10 mouse cellular contexts compared by ENCODE assay signal in the genomic region with DNA sequence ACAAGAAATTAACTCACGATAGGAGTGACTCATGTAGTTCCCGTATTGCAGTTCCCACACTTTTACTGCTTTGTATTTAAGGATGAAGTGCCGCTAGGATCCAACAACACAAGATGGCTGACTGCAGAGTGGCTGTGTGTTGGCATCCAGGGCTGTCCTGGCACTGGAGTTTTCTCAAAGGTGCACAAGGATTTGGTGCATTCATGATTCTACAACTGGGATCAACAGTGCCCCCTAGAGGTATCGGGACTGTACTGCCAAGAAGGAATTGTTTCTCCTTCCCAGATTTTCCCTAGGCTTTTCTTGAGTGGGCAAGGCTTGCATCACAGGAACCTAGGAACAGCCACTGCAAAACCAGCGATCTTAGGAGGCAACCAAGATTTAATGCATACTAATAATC.
A peak's percentile ranks its signal among the peaks of the same experiment; 100 is the strongest.
DNase-seq lines count a peak whose midpoint lies in the region; ATAC-seq and TF ChIP-seq lines count a peak whose summit lies in the region.
"Had no signal": no experiment of that assay in that cellular context is flagged by ENCODE, and none has a peak within 500 bp of the region (broad histone marks: within the 10 kb centered on the region; RNA-seq: fewer than 3 reads in every experiment).

No protein-coding gene starts in this region.

- no peak overlapping the region for H3K27ac ChIP-seq in heart, adult 2 months
- no peak overlapping the region for H3K27ac ChIP-seq in CH12.LX (ENCODE audit: insufficient read depth, low read depth)
- H3K27ac ChIP-seq in bone marrow, adult 2 months (ENCODE audit: control insufficient read depth, insufficient read depth, low read depth, low read length, poor library complexity): no peak overlapping the region
- 0 out of 2 replicates have a peak overlapping the region, but pooled peaks have one; percentile 10 for H3K27ac ChIP-seq in olfactory bulb, adult 2 months (ENCODE audit: insufficient read depth, low read depth, low read length)
- H3K27ac ChIP-seq: embryonic facial prominence, embryonic 12.5 days; lung, embryonic 15.5 days had no signal

- no peaks in the 10 kb centered on the region for H3K27me3 ChIP-seq in heart, adult 2 months (ENCODE audit: control insufficient read depth, insufficient read depth, low read length)
- peaks cover 55% of the 10 kb centered on the region for H3K27me3 ChIP-seq in CH12.LX (replicated peaks)
- H3K27me3 ChIP-seq: embryonic facial prominence, embryonic 12.5 days; lung, embryonic 15.5 days had no signal

- H3K4me1 ChIP-seq in heart, adult 2 months (ENCODE audit: control insufficient read depth, insufficient read depth, low read length): no peaks in the 10 kb centered on the region
- H3K4me1 ChIP-seq in CH12.LX (ENCODE audit: control insufficient read depth in 1 of 2, insufficient read depth in 2 of 2): no peaks in the 10 kb centered on the region
- H3K4me1 ChIP-seq in bone marrow, adult 2 months (ENCODE audit: control insufficient read depth, insufficient read depth, low read length): no peaks in the 10 kb centered on the region
- peaks cover 5% of the 10 kb centered on the region for H3K4me1 ChIP-seq in olfactory bulb, adult 2 months (ENCODE audit: control insufficient read depth, insufficient read depth, low read length)
- H3K4me1 ChIP-seq: embryonic facial prominence, embryonic 12.5 days had no signal

- no peak for ATAC-seq in activated CD4-positive, CD25-positive, alpha-beta regulatory T cell, adult 4 months

- dilution Hi-C loops in CH12.LX (cut with MboI; ENCODE audit: extremely low pct_ligation_motif_present, extremely low pct_unique_long_range_greater_than_20kb, low sequenced_read_pairs): no loop called here

- peak; percentile 14 to 21 for DNase-seq in heart, adult 2 months
- DNase-seq in heart, adult 11 months: no peak
- DNase-seq in CH12.LX (ENCODE audit: extremely low read depth): peak; percentile 23
- DNase-seq in frontal cortex, postnatal 25 days (ENCODE audit: low spot score in 2 of 2): peak; percentile 20 to 59
- DNase-seq in layer of hippocampus, postnatal 14 days (ENCODE audit: low spot score in 2 of 2): peak; percentile 46 to 72

- H3K4me2 ChIP-seq in CH12.LX (ENCODE audit: insufficient read depth, low read depth, poor library complexity, severe bottlenecking): no peak overlapping the region
- H3K4me2 ChIP-seq: embryonic facial prominence, embryonic 12.5 days; lung, embryonic 15.5 days had no signal

- no peaks in the 10 kb centered on the region for H3K36me3 ChIP-seq in heart, adult 2 months (ENCODE audit: control insufficient read depth, insufficient read depth, low read length)
- no peaks in the 10 kb centered on the region for H3K36me3 ChIP-seq in CH12.LX (replicated peaks in 1 of 2; ENCODE audit: control insufficient read depth in 1 of 2, insufficient read depth in 1 of 2, low read length in 1 of 2)
- H3K36me3 ChIP-seq: embryonic facial prominence, embryonic 12.5 days; lung, embryonic 15.5 days had no signal

- TF ChIP-seq EP300 in heart, adult 2 months (IDR thresholded peaks at IDR 0.05; ENCODE audit: insufficient read depth, low read depth, low read length): no peak
- no peak for TF ChIP-seq EP300 in CH12.LX (IDR thresholded peaks at IDR 0.05; ENCODE audit: low read length)

- peak; percentile 63 for TF ChIP-seq RAD21 in CH12.LX (IDR thresholded peaks at IDR 0.05; ENCODE audit: low read depth, low read length)

- WGBS in heart, adult 2 months: 53% methylated on average over 5 of the region's 5 CpGs
- WGBS in bone marrow, adult 2 months: 56% methylated on average over 5 of the region's 5 CpGs
- WGBS in olfactory bulb, adult 2 months: 29% methylated on average over 5 of the region's 5 CpGs

- H3K9ac ChIP-seq in heart, adult 2 months (ENCODE audit: low read depth, low read length): no peak overlapping the region
- H3K9ac ChIP-seq in CH12.LX (ENCODE audit: insufficient read depth, low read depth): no peak overlapping the region
- H3K9ac ChIP-seq: embryonic facial prominence, embryonic 12.5 days; lung, embryonic 15.5 days had no signal

- H3K79me2 ChIP-seq in heart, adult 2 months (replicated peaks; ENCODE audit: control insufficient read depth, insufficient read depth, low read length): no peaks in the 10 kb centered on the region
- no peaks in the 10 kb centered on the region for H3K79me2 ChIP-seq in CH12.LX (replicated peaks; ENCODE audit: control insufficient read depth, extremely low read depth, insufficient read depth, poor library complexity, severe bottlenecking)

- no peaks in the 10 kb centered on the region for H3K9me3 ChIP-seq in CH12.LX (replicated peaks; ENCODE audit: low read length)
- H3K9me3 ChIP-seq: embryonic facial prominence, embryonic 12.5 days; lung, embryonic 15.5 days had no signal

- in situ Hi-C loops in CH12.LX (cut with MboI; ENCODE audit: low pct_ligation_motif_present, low pct_unique_long_range_greater_than_20kb, low sequenced_read_pairs): no loop called here

- intact Hi-C loops in heart, adult 2 months (cut with DNase I): loop anchor here (1.0 kb wide), 2 partner anchors 209 to 226 kb away; a partner anchor contains a TSS

- no peak overlapping the region for H3K4me3 ChIP-seq in heart, adult 2 months
- no peak overlapping the region for H3K4me3 ChIP-seq in CH12.LX (replicated peaks in 1 of 3; ENCODE audit: low read depth in 2 of 3, low read length in 2 of 3, poor library complexity in 1 of 3)
- H3K4me3 ChIP-seq in bone marrow, adult 2 months (replicated peaks; ENCODE audit: control insufficient read depth, low read depth, low read length): no peak overlapping the region
- no peak overlapping the region for H3K4me3 ChIP-seq in olfactory bulb, adult 2 months (ENCODE audit: insufficient read depth, low read depth, low read length)
- H3K4me3 ChIP-seq: embryonic facial prominence, embryonic 12.5 days; lung, embryonic 15.5 days had no signal

- no peak for TF ChIP-seq POLR2A in heart, adult 2 months (IDR thresholded peaks at IDR 0.05; ENCODE audit: insufficient read depth, low read depth, low read length)
- no peak for TF ChIP-seq POLR2A in CH12.LX (IDR thresholded peaks at IDR 0.05; ENCODE audit: low read depth, low read length)
- no peak for TF ChIP-seq POLR2A in bone marrow, adult 2 months (IDR thresholded peaks at IDR 0.05; ENCODE audit: borderline replicate concordance, control insufficient read depth, low read depth, low read length)
- TF ChIP-seq POLR2A in olfactory bulb, adult 2 months (IDR thresholded peaks at IDR 0.05; ENCODE audit: insufficient read depth, low read depth, low read length): no peak

- TF ChIP-seq CTCF in heart, adult 2 months (IDR thresholded peaks at IDR 0.05): peak; percentile 81
- peak; percentile 73 to 87 for TF ChIP-seq CTCF in CH12.LX (conservative IDR thresholded peaks at IDR 0.05 in 1 of 2, IDR thresholded peaks at IDR 0.05 in 1 of 2; ENCODE audit: low read depth in 2 of 2, low read length in 2 of 2)
- 0 out of 2 replicates have a peak, but pooled peaks have one; percentile 5 for TF ChIP-seq CTCF in bone marrow, adult 2 months (IDR thresholded peaks at IDR 0.05; ENCODE audit: control insufficient read depth, insufficient read depth, low read length)
- no peak for TF ChIP-seq CTCF in olfactory bulb, adult 2 months (IDR thresholded peaks at IDR 0.05; ENCODE audit: insufficient read depth, low read depth, low read length)

TF ChIP-seq in CH12.LX, 34 proteins besides CTCF, POLR2A, EP300 and RAD21:
- TF ChIP-seq SMC3 (IDR thresholded peaks at IDR 0.05; ENCODE audit: low read depth, low read length): peak; percentile 33
- no peak for TF ChIP-seq MAFK (IDR thresholded peaks at IDR 0.05; ENCODE audit: insufficient replicate concordance, low read length)
- TF ChIP-seq JUN (IDR thresholded peaks at IDR 0.05; ENCODE audit: insufficient read depth, low read depth, low read length): no peak
TF ChIP-seq in CH12.LX: peak in this region for 1.
